In genomic region chr9:74007976-74008686, GRCm38 (mm10) we compare ENCODE assay signal across 16 mouse cellular contexts. TPM values are rescaled to one million over a fixed set of nuclear protein-coding genes. Genes with fewer than 3 reads are reported as not detected.
A peak's percentile ranks its signal among the peaks of the same experiment; 100 is the strongest.
DNase-seq lines count a peak whose midpoint lies in the region; ATAC-seq and TF ChIP-seq lines count a peak whose summit lies in the region.
"Had no signal": no experiment of that assay in that cellular context is flagged by ENCODE, and none has a peak within 500 bp of the region (broad histone marks: within the 10 kb centered on the region; RNA-seq: fewer than 3 reads in every experiment).

No protein-coding gene starts in this region.

- no peaks in the 10 kb centered on the region for H3K27me3 ChIP-seq in heart, postnatal 0 days (ENCODE audit: control insufficient read depth, insufficient read depth, low read length)
- H3K27me3 ChIP-seq in heart, embryonic 10.5 days (ENCODE audit: insufficient read depth, poor library complexity, severe bottlenecking), result no peaks in the 10 kb centered on the region
- H3K27me3 ChIP-seq in kidney, embryonic 16.5 days (ENCODE audit: insufficient read depth, low read length), result no peaks in the 10 kb centered on the region
- H3K27me3 ChIP-seq in forebrain, embryonic 11.5 days (ENCODE audit: control insufficient read depth, insufficient read depth, low read length), result no peaks in the 10 kb centered on the region
- H3K27me3 ChIP-seq: forebrain, embryonic 15.5 days; lung, embryonic 15.5 days had no signal

- peak; percentile 14 to 25 for DNase-seq in cerebellum, adult 18-20 months
- DNase-seq in heart, postnatal 0 days (ENCODE audit: low spot score), result no peak
- DNase-seq in heart, embryonic 10.5 days (ENCODE audit: low spot score), result no peak
- DNase-seq in kidney, postnatal 4 days, result peak; percentile 6 to 13
- DNase-seq in adrenal gland, adult 8-10 months, result peak; percentile 29
- no peak for DNase-seq in forebrain, embryonic 11.5 days (ENCODE audit: low spot score)
- DNase-seq: gastrocnemius, adult 2 months; right cerebral cortex, postnatal 4 days; thymus, adult 18-20 months had no signal

- H3K4me1 ChIP-seq in heart, postnatal 0 days (ENCODE audit: control insufficient read depth, insufficient read depth), result peaks cover 6% of the 10 kb centered on the region; the same call in 1 of the 2 replicates
- peaks cover 5% of the 10 kb centered on the region; the same call in 1 of the 2 replicates for H3K4me1 ChIP-seq in heart, embryonic 10.5 days
- H3K4me1 ChIP-seq in kidney, embryonic 16.5 days (ENCODE audit: insufficient read depth, low read length), result no peaks in the 10 kb centered on the region
- H3K4me1 ChIP-seq in forebrain, embryonic 11.5 days (replicated peaks; ENCODE audit: control insufficient read depth, insufficient read depth, low read length), result no peaks in the 10 kb centered on the region
- H3K4me1 ChIP-seq: forebrain, embryonic 15.5 days; lung, embryonic 15.5 days had no signal

- 56% methylated on average over 7 of the region's 7 CpGs for WGBS in heart, postnatal 0 days
- WGBS in heart, embryonic 10.5 days, result 70% methylated on average over 7 of the region's 7 CpGs
- WGBS in kidney, embryonic 16.5 days, result 58% methylated on average over 7 of the region's 7 CpGs
- WGBS in forebrain, embryonic 11.5 days, result 82% methylated on average over 7 of the region's 7 CpGs

- no peak overlapping the region for H3K27ac ChIP-seq in heart, postnatal 0 days (ENCODE audit: low read depth)
- H3K27ac ChIP-seq in heart, embryonic 10.5 days, result no peak overlapping the region
- no peak overlapping the region for H3K27ac ChIP-seq in kidney, embryonic 16.5 days (ENCODE audit: low read length)
- H3K27ac ChIP-seq in forebrain, embryonic 11.5 days (ENCODE audit: low read depth, low read length), result no peak overlapping the region
- H3K27ac ChIP-seq: forebrain, embryonic 15.5 days; gastrocnemius, adult 2 months; lung, embryonic 15.5 days had no signal

- no peaks in the 10 kb centered on the region for H3K9me3 ChIP-seq in heart, postnatal 0 days (replicated peaks; ENCODE audit: control insufficient read depth, low read length)
- no peaks in the 10 kb centered on the region for H3K9me3 ChIP-seq in heart, embryonic 10.5 days
- no peaks in the 10 kb centered on the region for H3K9me3 ChIP-seq in kidney, embryonic 16.5 days (ENCODE audit: low read length)
- no peaks in the 10 kb centered on the region for H3K9me3 ChIP-seq in forebrain, embryonic 11.5 days (ENCODE audit: control insufficient read depth, low read length)
- H3K9me3 ChIP-seq: forebrain, embryonic 15.5 days; lung, embryonic 15.5 days had no signal

- H3K36me3 ChIP-seq in heart, postnatal 0 days (replicated peaks; ENCODE audit: control insufficient read depth, insufficient read depth, low read length), result no peaks in the 10 kb centered on the region
- no peaks in the 10 kb centered on the region for H3K36me3 ChIP-seq in heart, embryonic 10.5 days
- H3K36me3 ChIP-seq in kidney, embryonic 16.5 days (ENCODE audit: insufficient read depth, low read length), result no peaks in the 10 kb centered on the region
- H3K36me3 ChIP-seq in forebrain, embryonic 11.5 days (ENCODE audit: control insufficient read depth, insufficient read depth, low read length), result no peaks in the 10 kb centered on the region
- H3K36me3 ChIP-seq: forebrain, embryonic 15.5 days; lung, embryonic 15.5 days had no signal

- H3K9ac ChIP-seq in heart, postnatal 0 days (replicated peaks; ENCODE audit: low read depth, low read length), result no peak overlapping the region
- no peak overlapping the region for H3K9ac ChIP-seq in kidney, embryonic 16.5 days (replicated peaks; ENCODE audit: low read length)
- H3K9ac ChIP-seq in forebrain, embryonic 11.5 days (ENCODE audit: low read length), result no peak overlapping the region
- H3K9ac ChIP-seq: forebrain, embryonic 15.5 days; lung, embryonic 15.5 days had no signal

- no peak for TF ChIP-seq EP300 in heart, postnatal 0 days (IDR thresholded peaks at IDR 0.05; ENCODE audit: low read depth)

- ATAC-seq in cerebellum, adult (ENCODE audit: insufficient number of reproducible peaks, low FRiP score, low TSS enrichment), result no peak
- no peak for ATAC-seq in heart, postnatal 0 days (ENCODE audit: insufficient read depth, low read depth)
- no peak for ATAC-seq in kidney, embryonic 16.5 days (ENCODE audit: low FRiP score, low TSS enrichment)
- ATAC-seq in forebrain, embryonic 11.5 days (replicated peaks; ENCODE audit: low FRiP score), result no peak
- ATAC-seq: forebrain, embryonic 15.5 days had no signal

- peak overlapping the region; percentile 25; the same call in 1 of the 2 replicates for H3K4me2 ChIP-seq in heart, postnatal 0 days (ENCODE audit: low read depth, low read length)
- no peak overlapping the region for H3K4me2 ChIP-seq in kidney, embryonic 16.5 days (replicated peaks; ENCODE audit: low read depth, low read length)
- H3K4me2 ChIP-seq in forebrain, embryonic 11.5 days (ENCODE audit: low read depth, low read length, severe bottlenecking), result no peak overlapping the region
- H3K4me2 ChIP-seq: forebrain, embryonic 15.5 days; lung, embryonic 15.5 days had no signal

- H3K4me3 ChIP-seq in heart, postnatal 0 days (ENCODE audit: low read depth, low read length), result no peak overlapping the region
- no peak overlapping the region for H3K4me3 ChIP-seq in heart, embryonic 10.5 days
- H3K4me3 ChIP-seq in kidney, embryonic 16.5 days (ENCODE audit: low read length), result no peak overlapping the region
- no peak overlapping the region for H3K4me3 ChIP-seq in forebrain, embryonic 11.5 days (ENCODE audit: low read depth, low read length)
- H3K4me3 ChIP-seq: forebrain, embryonic 15.5 days; gastrocnemius, adult 2 months; lung, embryonic 15.5 days; myocyte had no signal

- no peak for TF ChIP-seq CTCF in heart, postnatal 0 days (IDR thresholded peaks at IDR 0.05; ENCODE audit: low read depth)

RNA-seq across cellular contexts. Expression of gene Unc13c, which starts 39.4 kb away (rescaled TPM):
- total RNA-seq in heart, postnatal 0 days (2014; rRNA removed; ENCODE audit: low replicate concordance), result 0.88 and 1.7 TPM in 2 replicates
- polyA plus RNA-seq in heart, postnatal 0 days (2015; fragmentation: Nextera tagmentation; extraction: Ambion mirVana), result 0.57 and 0.66 TPM in 2 replicates
- polyA plus RNA-seq in heart, embryonic 10.5 days (2016; fragmentation: Nextera tagmentation; extraction: Ambion mirVana), result 1.3 and 1.9 TPM in 2 replicates
- 0.41 and 0.59 TPM in 2 replicates for polyA plus RNA-seq in kidney, embryonic 16.5 days (2015; fragmentation: Nextera tagmentation; extraction: Ambion mirVana)
- total RNA-seq in adrenal gland, adult 8-10 months (2022), result 1 to 10 TPM in 2 of 4 experiments, under 1 TPM in 2; 0.20 to 3.2 (median 1.1) TPM
- 0.09 and 0.15 TPM in 2 replicates for polyA plus RNA-seq in forebrain, embryonic 11.5 days (2014; fragmentation: Nextera tagmentation; extraction: Ambion mirVana)
- total RNA-seq: liver, adult 2 months; megakaryocyte-erythroid progenitor cell, adult 5-6 weeks had no signal
- polyA plus RNA-seq: liver, adult 2 months had no signal

Comparison
In these comparisons a context has a peak if more than half of its experiments do, and no peak if none do; other contexts are left out.
1. DNase-seq: peak in cerebellum, adult 18-20 months (2 of 2), kidney, postnatal 4 days (2 of 2) and adrenal gland, adult 8-10 months (single experiment); none in heart, postnatal 0 days (single experiment), heart, embryonic 10.5 days (single experiment) and forebrain, embryonic 11.5 days (single experiment).